Mouse (Mus musculus) embryonic facial prominence, embryonic 13.5 days (tissue): ENCODE results near the gene Cavin4. TPM values are rescaled to one million over a fixed set of nuclear protein-coding genes. Genes with fewer than 3 reads are reported as not detected.
"Not testable (repeated sequence)": the region's sequence is repeated elsewhere in the genome, so short reads cannot be mapped to it uniquely, and the experiment has no call there.

Source experiments
- ATAC-seq: fragments of 200-750 bp; cut with Nextera tagmentation; 2 replicates; pipeline ENCODE4 v1.8.0; 2017; ENCODE audit warnings: low read depth; ENCODE audit not compliant: insufficient number of reproducible peaks, insufficient read depth, low FRiP score, low TSS enrichment
- H3K27ac ChIP-seq: fragments of 300-500 bp; sonication (generic); 2 replicates; pipeline ENCODE4 v1.5.1; 2015; ENCODE audit warnings: moderate library complexity, mild to moderate bottlenecking, inconsistent platforms
- H3K27me3 ChIP-seq: fragments of 300-500 bp; sonication (generic); 2 replicates; pipeline ENCODE4 v1.6.1; 2015; ENCODE audit warnings: mild to moderate bottlenecking, inconsistent platforms
- H3K36me3 ChIP-seq: fragments of 300-500 bp; sonication (generic); 2 replicates; pipeline ENCODE4 v1.6.1; 2015; ENCODE audit warnings: mild to moderate bottlenecking, inconsistent platforms
- H3K4me1 ChIP-seq: fragments of 300-500 bp; sonication (generic); 2 replicates; pipeline ENCODE4 v1.6.1; 2015; ENCODE audit warnings: inconsistent platforms
- H3K4me2 ChIP-seq: fragments of 300-500 bp; sonication (generic); 2 replicates; pipeline ENCODE4 v1.6.1; 2015; ENCODE audit warnings: moderate library complexity, mild to moderate bottlenecking, inconsistent platforms
- H3K4me3 ChIP-seq: fragments of 300-500 bp; sonication (generic); 2 replicates; pipeline ENCODE4 v1.5.1; 2015; ENCODE audit warnings: mild to moderate bottlenecking, inconsistent platforms
- H3K9ac ChIP-seq: fragments of 300-500 bp; sonication (generic); 2 replicates; pipeline ENCODE4 v1.6.1; 2015; ENCODE audit warnings: mild to moderate bottlenecking, inconsistent platforms
- H3K9me3 ChIP-seq: fragments of 300-500 bp; sonication (generic); 2 replicates; pipeline ENCODE4 v1.6.1; 2016; ENCODE audit warnings: inconsistent platforms
- WGBS: fragments of 180-500 bp; shearing (Covaris S2); methylation state at CpG from one replicate; pipeline ENCODE4 v1.1.7; 2015; ENCODE audit warnings: mixed read lengths; 5-methylcytosine and 5-hydroxymethylcytosine counted together
- polyA plus RNA-seq: library from polyadenylated mRNA; unstranded; fragments of >200 nt; fragmentation: Nextera tagmentation; extraction: Ambion mirVana; gene quantifications from 2 replicates; pipeline ENCODE4 v1.2.1, GENCODE M21; 2015

The Cavin4 gene
- polyA plus RNA-seq, 1 experiment from 2014 or later = 1.2 TPM

DNA sequence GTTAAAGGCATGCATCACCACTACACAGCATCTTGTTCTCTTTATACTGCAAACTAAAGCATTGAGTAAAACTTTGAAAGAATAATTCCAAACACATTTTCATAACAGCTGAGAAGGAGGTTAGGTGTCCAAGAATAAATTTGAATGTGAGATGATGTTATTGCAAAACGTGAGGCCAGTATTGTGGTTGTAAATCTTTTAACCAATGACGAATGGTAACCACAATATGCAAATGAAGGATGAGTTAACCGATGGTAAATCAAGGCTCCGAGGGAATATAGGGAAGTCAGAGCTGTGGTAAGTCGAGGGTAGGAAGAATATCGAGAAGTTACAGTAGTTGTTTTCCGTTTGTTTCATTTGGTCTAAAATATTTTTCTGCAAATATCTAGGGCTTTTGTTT, 11.1 kb downstream of the Cavin4 start:
- Histone ChIP-seq H3K36me3 (peaks cover 62% of the 10 kb centered on the region), H3K4me2 (no peak overlapping the region), H3K9me3 (no peaks in the 10 kb centered on the region), H3K4me1 (no peaks in the 10 kb centered on the region), H3K27ac (no peak overlapping the region), H3K27me3 (no peaks in the 10 kb centered on the region), H3K4me3 (no peak overlapping the region), H3K9ac (no peak overlapping the region)
- no peak for ATAC-seq
- 89% methylated on average over 7 of the region's 7 CpGs for WGBS

DNA sequence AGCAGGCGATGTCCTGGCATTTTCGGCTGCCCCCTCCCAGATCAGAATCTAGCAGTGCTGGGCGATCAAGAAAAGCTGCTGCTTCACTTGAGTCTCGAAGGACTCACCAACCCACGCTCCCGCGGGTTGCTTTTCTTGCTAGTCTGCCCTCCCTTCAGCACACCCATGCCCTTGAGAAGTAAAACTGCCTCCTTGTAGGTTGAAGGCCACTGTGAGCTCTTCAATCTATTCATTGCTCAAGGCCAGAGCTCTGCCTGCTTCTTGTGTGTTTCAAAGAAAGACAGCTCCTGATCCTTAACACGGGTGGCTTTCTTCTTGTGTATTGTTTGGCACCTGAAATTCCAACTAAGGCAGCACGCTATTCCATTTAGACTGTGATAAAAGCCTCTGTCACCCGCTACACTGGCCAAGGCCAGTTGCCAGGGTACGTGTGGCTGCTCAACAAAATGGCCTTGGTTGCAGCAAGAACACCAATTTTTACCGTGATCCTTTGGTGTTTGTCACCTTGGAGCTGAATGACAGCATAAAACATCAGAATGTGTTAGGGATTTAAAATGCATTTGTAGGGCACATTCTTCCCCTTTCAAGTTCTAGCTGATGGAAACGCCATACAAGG, 13.4 kb downstream of the Cavin4 start:
- Histone ChIP-seq H3K4me2 (no peak overlapping the region), H3K27me3 (no peaks in the 10 kb centered on the region), H3K4me1 (no peaks in the 10 kb centered on the region), H3K36me3 (peaks cover 47% of the 10 kb centered on the region), H3K9ac (no peak overlapping the region), H3K9me3 (no peaks in the 10 kb centered on the region), H3K4me3 (no peak overlapping the region), H3K27ac (no peak overlapping the region)
- ATAC-seq = no peak
- WGBS = 91% methylated on average over 13 of the region's 13 CpGs

DNA sequence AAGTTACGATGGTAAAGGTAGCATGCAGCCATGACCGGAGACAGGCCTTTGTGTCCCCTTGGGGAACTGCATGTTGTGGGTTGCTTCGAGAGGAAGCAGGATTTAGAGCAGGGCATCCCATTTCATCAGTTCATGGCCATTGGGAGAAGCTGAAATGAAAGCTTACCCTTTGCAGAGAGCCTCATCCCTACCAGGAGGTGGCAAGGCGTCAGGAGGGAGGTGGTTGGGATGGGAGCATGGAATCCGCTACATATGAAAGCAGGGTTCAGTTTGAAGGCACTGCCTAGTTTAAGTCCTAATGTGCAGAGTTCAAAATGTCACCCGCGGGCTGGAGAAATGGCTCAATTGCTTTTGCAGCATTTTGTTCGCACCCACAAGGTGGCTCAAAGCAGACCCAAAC, 14.0 kb downstream of the Cavin4 start:
- peaks cover 41% of the 10 kb centered on the region for H3K36me3 ChIP-seq
- no peak for ATAC-seq
- H3K4me3 ChIP-seq = no peak overlapping the region
- no peak overlapping the region for H3K9ac ChIP-seq
- H3K4me2 ChIP-seq = no peak overlapping the region
- H3K9me3 ChIP-seq = no peaks in the 10 kb centered on the region
- H3K27ac ChIP-seq = no peak overlapping the region
- no peaks in the 10 kb centered on the region for H3K27me3 ChIP-seq
- 92% methylated on average over 8 of the region's 8 CpGs for WGBS
- H3K4me1 ChIP-seq = no peaks in the 10 kb centered on the region

DNA sequence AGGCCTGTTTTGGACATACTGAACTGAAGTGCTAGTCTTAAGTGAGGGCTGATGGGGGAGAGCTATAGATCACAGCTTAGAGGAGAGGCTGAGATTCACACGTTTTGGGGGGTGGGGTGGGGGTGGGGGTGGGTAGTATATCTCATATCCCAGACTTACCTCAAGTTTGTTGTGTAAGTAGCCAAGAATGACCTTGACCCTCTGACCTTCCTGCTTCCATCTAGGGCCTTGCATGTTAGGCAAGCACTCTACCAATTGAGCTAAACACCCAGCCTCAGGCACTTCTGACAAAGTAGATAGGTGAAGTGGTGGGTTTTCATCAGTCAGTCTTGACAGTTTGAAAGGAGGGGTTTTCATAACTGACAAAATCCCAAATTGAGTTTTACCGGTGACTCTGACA, 14.5 kb downstream of the Cavin4 start:
- Histone ChIP-seq H3K27me3 (no peaks in the 10 kb centered on the region), H3K27ac (no peak overlapping the region), H3K9ac (no peak overlapping the region), H3K4me3 (no peak overlapping the region), H3K4me1 (no peaks in the 10 kb centered on the region), H3K36me3 (peaks cover 35% of the 10 kb centered on the region), H3K4me2 (no peak overlapping the region), H3K9me3 (no peaks in the 10 kb centered on the region)
- ATAC-seq = no peak
- WGBS = 70% methylated on average over 2 of the region's 2 CpGs

DNA sequence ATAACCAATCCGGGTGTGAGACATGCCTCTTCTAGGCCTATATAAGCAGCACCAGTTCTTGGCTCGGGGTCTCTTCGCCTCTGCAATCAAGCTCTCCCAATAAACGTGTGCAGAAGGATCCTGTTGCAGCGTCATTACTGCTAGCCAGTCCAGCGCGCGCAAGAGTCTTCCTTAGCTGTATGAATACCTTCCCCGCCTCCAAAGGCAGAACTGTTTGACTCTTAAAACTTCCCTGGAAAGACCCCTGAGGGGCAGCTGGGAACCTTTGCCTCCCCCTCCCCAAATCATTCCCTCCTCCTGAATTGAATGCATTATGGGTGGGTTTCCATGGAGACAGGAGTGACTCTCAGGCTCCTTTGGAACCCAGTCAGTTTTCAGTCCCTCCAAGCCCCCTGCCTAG, 15.5 kb downstream of the Cavin4 start:
- 89% methylated on average over 9 of the region's 9 CpGs for WGBS

DNA sequence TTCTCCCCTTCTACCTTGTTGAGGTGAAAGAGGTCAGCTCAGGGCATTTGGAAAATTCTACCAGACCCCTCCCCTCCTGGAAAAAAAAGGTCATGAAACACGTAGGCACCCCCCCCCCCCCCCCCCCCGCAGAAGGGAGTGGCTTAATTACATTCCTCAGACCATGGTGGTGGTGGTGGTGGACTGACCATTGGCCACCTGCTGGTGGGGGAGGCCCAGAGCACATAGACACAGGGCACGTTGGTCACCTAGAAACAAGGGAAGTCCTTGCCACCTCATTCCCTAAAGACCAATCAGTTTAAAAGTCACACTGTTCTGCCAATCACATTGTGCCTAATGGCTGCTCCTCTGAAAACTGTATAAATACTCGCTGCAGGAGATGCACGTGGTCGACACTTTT, 16.4 kb downstream of the Cavin4 start:
- WGBS = 68% methylated on average over 5 of the region's 6 CpGs
- not testable (repeated sequence) for ATAC-seq, H3K9ac ChIP-seq, H3K4me3 ChIP-seq, H3K9me3 ChIP-seq, H3K27me3 ChIP-seq, H3K27ac ChIP-seq, H3K4me1 ChIP-seq, H3K4me2 ChIP-seq
- H3K36me3 ChIP-seq = peaks cover 22% of the 10 kb centered on the region

More for the DNA sequence above, 15.5 kb downstream of the Cavin4 start:
- H3K4me2 ChIP-seq = no peak overlapping the region
- no peaks in the 10 kb centered on the region for H3K27me3 ChIP-seq
- no peak overlapping the region for H3K4me3 ChIP-seq
- H3K9me3 ChIP-seq = no peaks in the 10 kb centered on the region
- peaks cover 26% of the 10 kb centered on the region for H3K36me3 ChIP-seq
- H3K9ac ChIP-seq = no peak overlapping the region
- H3K27ac ChIP-seq = no peak overlapping the region
- no peaks in the 10 kb centered on the region for H3K4me1 ChIP-seq
- ATAC-seq = no peak

DNA sequence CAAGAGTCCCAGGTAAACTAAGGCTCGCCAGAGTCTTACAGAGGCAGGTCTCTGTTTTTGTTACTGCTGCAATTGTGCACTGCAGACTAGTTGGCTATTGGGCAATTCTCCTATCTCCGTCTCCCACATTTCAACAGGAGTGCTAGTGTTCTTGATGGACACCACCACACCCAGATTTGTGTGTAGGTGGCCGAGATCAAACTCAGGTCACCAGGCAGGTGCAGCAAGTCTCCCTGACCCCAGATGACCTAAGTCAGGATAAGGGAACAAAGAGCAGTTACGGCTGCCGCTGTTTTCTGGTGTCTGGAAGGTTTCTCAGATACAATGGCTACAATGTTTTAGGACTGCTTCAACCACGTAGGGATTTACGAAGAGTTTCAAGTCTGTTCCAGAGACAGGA, 16.9 kb downstream of the Cavin4 start:
- Histone ChIP-seq H3K9ac (no peak overlapping the region), H3K4me1 (no peaks in the 10 kb centered on the region), H3K4me2 (peak overlapping the region; percentile 33), H3K9me3 (no peaks in the 10 kb centered on the region), H3K36me3 (peaks cover 17% of the 10 kb centered on the region; the same call in 1 of the 2 replicates), H3K4me3 (no peak overlapping the region), H3K27ac (no peak overlapping the region), H3K27me3 (no peaks in the 10 kb centered on the region)
- WGBS = 53% methylated on average over 7 of the region's 7 CpGs
- no peak for ATAC-seq

DNA sequence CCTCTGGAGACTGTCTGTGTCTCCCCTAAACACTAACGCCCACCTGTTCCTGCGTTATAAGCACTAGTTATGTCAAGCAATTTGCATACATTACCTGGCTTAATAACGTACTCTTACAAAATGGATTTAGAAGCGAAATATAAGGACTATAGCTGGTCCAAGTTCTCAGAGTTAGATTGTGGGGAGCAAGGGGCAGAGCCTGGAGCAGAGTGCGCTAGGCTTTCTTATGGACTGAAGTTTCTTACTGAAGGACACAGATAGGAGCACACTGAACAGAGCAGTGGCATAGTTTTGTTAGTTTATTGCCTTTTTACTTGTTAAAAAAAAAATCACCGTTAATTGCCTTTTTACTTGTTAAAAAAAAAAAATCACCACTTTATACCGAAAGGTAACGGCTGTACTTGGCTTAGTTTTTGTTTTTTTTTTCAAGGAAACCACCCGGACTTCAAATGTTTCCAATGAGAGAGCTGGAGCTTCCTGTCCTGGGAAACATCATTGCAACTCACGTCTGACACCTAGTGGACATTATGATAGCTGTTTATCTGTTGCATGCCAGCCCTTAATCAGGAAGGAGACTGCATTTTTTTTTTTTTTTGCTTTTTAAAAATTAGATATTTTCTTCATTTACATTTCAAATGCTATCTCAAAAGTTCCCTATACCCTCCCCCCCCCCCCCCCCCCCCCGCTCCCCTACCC, 17.5 kb downstream of the Cavin4 start:
- no peak for ATAC-seq
- H3K9ac ChIP-seq = no peak overlapping the region
- H3K27ac ChIP-seq = no peak overlapping the region
- H3K9me3 ChIP-seq = no peaks in the 10 kb centered on the region
- 37% methylated on average over 10 of the region's 11 CpGs for WGBS
- H3K4me1 ChIP-seq = no peaks in the 10 kb centered on the region
- no peaks in the 10 kb centered on the region for H3K27me3 ChIP-seq
- peak overlapping the region; percentile 33 for H3K4me2 ChIP-seq
- no peak overlapping the region for H3K4me3 ChIP-seq
- peaks cover 13% of the 10 kb centered on the region; the same call in 1 of the 2 replicates for H3K36me3 ChIP-seq

DNA sequence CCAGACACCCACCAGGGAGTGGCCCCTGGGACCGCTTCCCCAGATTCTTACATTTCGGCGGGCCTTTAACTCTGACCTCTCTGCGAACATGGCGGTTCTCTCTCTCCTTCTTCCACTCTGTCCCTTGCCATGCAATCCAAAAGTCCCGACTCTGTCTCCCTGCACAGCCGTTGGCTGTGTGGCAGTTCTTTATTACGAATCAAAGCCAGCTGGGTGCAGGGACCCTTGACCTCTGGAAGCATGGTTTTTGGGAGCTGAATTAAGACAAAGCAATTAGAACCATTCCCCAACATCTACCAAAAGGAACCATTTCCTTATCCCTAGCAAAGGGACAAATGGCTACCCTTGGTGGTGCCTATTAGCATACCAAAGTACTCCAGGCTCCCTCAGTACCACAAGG, 19.8 kb downstream of the Cavin4 start:
- Histone ChIP-seq H3K36me3 (no peaks in the 10 kb centered on the region), H3K9me3 (no peaks in the 10 kb centered on the region), H3K4me3 (no peak overlapping the region), H3K4me1 (no peaks in the 10 kb centered on the region), H3K27me3 (no peaks in the 10 kb centered on the region), H3K4me2 (no peak overlapping the region), H3K27ac (no peak overlapping the region), H3K9ac (no peak overlapping the region)
- WGBS = 69% methylated on average over 8 of the region's 8 CpGs
- no peak for ATAC-seq

DNA sequence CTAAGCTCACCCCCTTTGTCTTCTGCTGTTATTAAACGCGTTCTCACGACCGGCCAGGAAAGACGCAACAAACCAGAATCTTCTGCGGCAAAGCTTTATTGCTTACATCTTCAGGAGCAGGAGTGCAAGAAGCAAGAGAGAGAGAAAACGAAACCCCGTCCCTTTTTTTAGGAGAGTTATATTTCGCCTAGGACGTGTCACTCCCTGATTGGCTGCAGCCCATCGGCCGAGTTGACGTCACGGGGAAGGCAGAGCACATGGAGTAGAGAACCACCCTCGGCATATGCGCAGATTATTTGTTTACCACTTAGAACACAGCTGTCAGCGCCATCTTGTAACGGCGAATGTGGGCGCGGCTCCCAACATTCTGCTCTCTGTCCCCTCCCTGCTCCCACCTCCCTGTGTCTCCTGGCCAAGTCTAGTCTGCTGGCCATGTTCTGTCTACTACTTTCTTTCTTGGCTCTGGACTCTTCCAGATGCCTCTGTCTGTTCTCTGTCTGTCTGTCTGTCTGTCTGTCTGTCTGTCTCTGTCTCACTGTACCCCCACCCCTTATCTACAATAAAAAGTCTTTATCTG, 20.4 kb downstream of the Cavin4 start:
- not testable (repeated sequence) for H3K27ac ChIP-seq, H3K9me3 ChIP-seq, H3K9ac ChIP-seq, H3K4me1 ChIP-seq, H3K4me2 ChIP-seq, H3K27me3 ChIP-seq, H3K4me3 ChIP-seq, H3K36me3 ChIP-seq, ATAC-seq
- 94% methylated on average over 18 of the region's 21 CpGs for WGBS

DNA sequence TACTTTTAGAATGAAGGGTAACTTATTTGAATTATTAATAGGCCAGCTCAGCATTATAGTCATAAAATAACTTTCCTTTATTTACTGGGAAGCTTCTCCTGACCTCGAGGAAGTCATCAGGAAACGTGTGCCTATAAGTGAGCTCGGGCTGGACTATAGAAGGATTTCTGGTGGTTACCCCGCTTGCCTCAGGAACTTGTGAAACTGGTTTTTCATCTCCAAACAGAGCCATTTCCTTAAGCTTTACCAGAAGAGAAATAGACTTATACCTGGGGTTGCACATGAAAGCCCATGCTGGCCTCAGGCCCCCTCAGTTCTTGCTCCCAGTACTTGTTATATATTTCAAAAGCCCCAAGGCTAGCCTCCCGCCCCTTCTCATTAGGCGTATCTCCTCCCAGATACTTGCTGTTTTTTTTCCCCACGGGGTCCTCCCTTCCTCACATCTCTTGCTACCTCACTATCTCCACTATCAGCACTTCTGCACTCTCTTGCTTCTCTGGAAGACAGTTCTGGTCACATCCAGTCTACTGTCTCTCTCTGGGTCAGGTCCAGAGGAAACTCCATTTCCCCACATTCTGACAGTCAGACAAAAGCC, 21.4 kb downstream of the Cavin4 start:
- Histone ChIP-seq H3K4me3 (no peak overlapping the region), H3K36me3 (no peaks in the 10 kb centered on the region), H3K27ac (no peak overlapping the region), H3K4me1 (no peaks in the 10 kb centered on the region), H3K4me2 (no peak overlapping the region), H3K9me3 (no peaks in the 10 kb centered on the region), H3K9ac (no peak overlapping the region), H3K27me3 (no peaks in the 10 kb centered on the region)
- ATAC-seq = no peak
- 55% methylated on average over 7 of the region's 7 CpGs for WGBS

DNA sequence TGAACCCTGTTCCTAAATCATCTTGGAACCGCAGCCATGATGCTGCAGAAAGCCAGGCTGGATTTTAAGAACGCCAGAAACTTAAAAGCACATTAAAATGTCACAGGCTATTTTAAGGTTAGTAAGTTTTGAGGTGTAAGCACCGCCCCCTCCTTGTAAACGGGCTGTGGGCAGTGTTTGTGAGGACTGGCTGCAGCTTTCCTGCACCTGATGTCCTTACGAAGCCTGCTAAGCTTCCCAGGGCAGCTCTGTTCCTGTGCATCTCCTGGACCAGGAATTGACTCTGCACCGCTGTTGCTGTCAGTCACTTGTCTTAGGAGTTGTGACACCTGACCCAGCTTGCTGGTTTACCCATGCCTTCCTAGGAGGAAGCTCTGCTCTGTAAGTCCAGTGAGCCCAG, 24.8 kb downstream of the Cavin4 start:
- Histone ChIP-seq H3K9ac (no peak overlapping the region), H3K27ac (no peak overlapping the region), H3K4me1 (peaks cover 7% of the 10 kb centered on the region; the same call in 1 of the 2 replicates), H3K9me3 (no peaks in the 10 kb centered on the region), H3K36me3 (no peaks in the 10 kb centered on the region), H3K4me3 (no peak overlapping the region), H3K4me2 (no peak overlapping the region), H3K27me3 (no peaks in the 10 kb centered on the region)
- WGBS = 74% methylated on average over 6 of the region's 6 CpGs
- no peak for ATAC-seq
